Mouse (Mus musculus) G1E (cell line): ENCODE measurements around the gene Lrrn2. TPM values are rescaled to one million over a fixed set of nuclear protein-coding genes. Genes with fewer than 3 reads are reported as not detected.

Experiments used
- ATAC-seq: 2 replicates; pipeline ENCODE4 v1.8.0; 2016; ENCODE audit warnings: mild to moderate bottlenecking; ENCODE audit not compliant: insufficient number of reproducible peaks, poor library complexity, low FRiP score, severe bottlenecking; ENCODE audit errors: extremely low read depth
- DNase-seq: peaks from one replicate; pipeline ENCODE4 v3.0.0; 2012; ENCODE audit warnings: low spot score
- H3K27me3 ChIP-seq: 2 replicates; pipeline ENCODE4 v1.6.1; 2012; ENCODE audit warnings: mild to moderate bottlenecking, low read length, inconsistent platforms; ENCODE audit not compliant: insufficient read depth
- H3K36me3 ChIP-seq: replicated peaks from 2 replicates; pipeline ENCODE3; 2012; ENCODE audit warnings: mild to moderate bottlenecking, inconsistent platforms
- H3K4me1 ChIP-seq: 2 replicates; pipeline ENCODE4 v1.6.1; 2012; ENCODE audit warnings: low read depth, low read length, inconsistent platforms, mixed read lengths; ENCODE audit not compliant: insufficient read depth
- H3K4me3 ChIP-seq: 2 replicates; pipeline ENCODE4 v1.5.1; 2012; ENCODE audit warnings: low read depth, mild to moderate bottlenecking, inconsistent platforms, low read length, moderate library complexity, mixed read lengths
- H3K9me3 ChIP-seq: replicated peaks from 2 replicates; pipeline ENCODE4 v1.6.1; 2012; ENCODE audit warnings: inconsistent platforms
- CTCF ChIP-seq: IDR thresholded peaks from 2 replicates; pipeline ENCODE4 v1.5.1; 2012; ENCODE audit warnings: low read depth, low read length, inconsistent platforms, mixed read lengths
- GATA1 ChIP-seq: IDR thresholded peaks from 2 replicates; pipeline ENCODE4 v1.6.1; 2012; ENCODE audit warnings: borderline replicate concordance, low read length, inconsistent platforms, mixed read lengths
- GATA2 ChIP-seq: IDR thresholded peaks from 2 replicates; pipeline ENCODE4 v1.6.1; 2012; ENCODE audit warnings: low read depth, low read length, inconsistent platforms, borderline replicate concordance
- POLR2AphosphoS5 ChIP-seq: IDR thresholded peaks from 2 replicates; pipeline ENCODE4 v1.6.1; 2012; ENCODE audit warnings: low read depth, low read length, inconsistent platforms; ENCODE audit not compliant: insufficient replicate concordance
- TAL1 ChIP-seq: conservative IDR thresholded peaks from 2 replicates; pipeline ENCODE4 v1.6.1; 2012; ENCODE audit warnings: low read depth, low read length, inconsistent platforms, mixed read lengths
- polyA plus RNA-seq: library from polyadenylated mRNA; stranded (reverse); fragments of >175 nt; gene quantifications from 2 replicates; pipeline ENCODE4 v1.2.3, GENCODE M21; 2012
- total RNA-seq, 2 experiments: library from RNA; stranded (forward) in 1 of 2; stranded (reverse) in 1 of 2; fragments of 200-1000 nt in 1 of 2; fragments of >200 nt in 1 of 2; fragmentation: Nextera tagmentation in 1 of 2; gene quantifications; 2 replicates each; pipeline ENCODE4 v1.2.3; 2014 to 2017

Gene Lrrn2
- total and polyA plus RNA-seq, 3 experiments, result 0.22 TPM; not detected in 2

DNA sequence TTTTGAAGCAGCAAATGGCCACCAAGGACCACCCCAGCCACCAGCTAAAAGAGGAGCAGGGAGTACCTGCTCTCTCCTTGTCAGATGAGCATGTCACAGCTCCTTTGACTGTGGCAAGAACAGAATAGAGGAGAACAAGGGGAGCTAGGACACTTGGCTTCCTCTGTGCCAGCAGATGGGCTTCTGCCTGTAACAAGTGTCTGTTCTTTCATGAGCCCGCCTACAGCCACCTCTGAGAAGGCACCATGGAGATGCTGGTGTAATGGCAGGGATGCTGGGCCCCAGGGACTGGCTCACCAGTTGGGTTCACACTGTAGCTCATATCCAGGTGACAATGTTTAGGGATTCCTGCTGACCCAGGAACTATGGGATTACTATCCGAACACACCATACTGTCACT lies 12.0 kb downstream of the Lrrn2 start:
- Histone ChIP-seq H3K4me3 (no peak overlapping the region), H3K36me3 (no peaks in the 10 kb centered on the region), H3K4me1 (0 out of 2 replicates have a peak, but pooled peaks cover 2% of the 10 kb centered on the region), H3K27me3 (peaks cover 21% of the 10 kb centered on the region), H3K9me3 (no peaks in the 10 kb centered on the region)
- TF ChIP-seq CTCF (no peak), GATA2 (no peak), TAL1 (no peak), GATA1 (no peak), POLR2AphosphoS5 (no peak)
- no peak for ATAC-seq
- DNase-seq, result no peak

DNA sequence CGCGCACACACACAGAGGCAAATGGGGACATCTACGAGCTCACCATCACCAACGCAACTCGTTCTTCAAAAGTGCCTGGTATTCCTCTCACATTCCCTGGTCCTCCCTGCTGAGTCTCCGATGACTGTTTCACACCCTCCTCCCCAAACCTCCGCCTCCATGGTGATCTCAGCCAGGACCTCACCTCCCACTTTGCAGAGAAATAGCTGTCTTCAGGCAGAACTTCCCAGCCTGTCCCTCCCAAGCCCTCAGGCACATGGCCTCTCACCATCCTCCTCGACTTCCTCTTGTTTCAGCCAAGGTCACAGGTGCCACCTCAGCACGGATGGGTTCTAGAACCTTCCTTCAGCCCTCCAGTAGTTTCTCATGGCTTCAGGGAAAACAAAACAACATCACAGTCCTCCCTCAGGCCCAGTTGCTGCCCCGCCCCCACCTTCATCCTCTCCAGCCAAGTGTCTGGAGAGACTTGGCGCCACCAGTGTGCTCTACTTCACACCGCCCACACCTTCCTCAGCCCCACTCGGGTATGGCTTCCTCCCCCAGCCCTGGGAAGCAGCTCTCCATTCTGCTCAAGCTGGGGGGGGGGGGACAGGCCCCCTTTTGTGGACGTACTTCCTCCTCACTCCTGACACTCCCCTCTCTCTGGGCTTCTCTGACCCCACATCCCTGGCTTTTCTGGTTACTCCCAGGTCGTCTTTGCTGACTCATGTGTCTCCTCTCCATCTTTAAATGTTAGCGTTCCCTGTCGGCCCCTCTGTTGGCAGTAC lies 13.4 kb downstream of the Lrrn2 start:
- Histone ChIP-seq H3K27me3 (peaks cover 21% of the 10 kb centered on the region), H3K36me3 (no peaks in the 10 kb centered on the region), H3K9me3 (no peaks in the 10 kb centered on the region), H3K4me1 (0 out of 2 replicates have a peak, but pooled peaks cover 2% of the 10 kb centered on the region), H3K4me3 (no peak overlapping the region)
- no peak for DNase-seq
- TF ChIP-seq CTCF, result no peak
- TF ChIP-seq TAL1, result no peak
- no peak for TF ChIP-seq GATA1
- no peak for TF ChIP-seq POLR2AphosphoS5
- no peak for TF ChIP-seq GATA2
- no peak for ATAC-seq

DNA sequence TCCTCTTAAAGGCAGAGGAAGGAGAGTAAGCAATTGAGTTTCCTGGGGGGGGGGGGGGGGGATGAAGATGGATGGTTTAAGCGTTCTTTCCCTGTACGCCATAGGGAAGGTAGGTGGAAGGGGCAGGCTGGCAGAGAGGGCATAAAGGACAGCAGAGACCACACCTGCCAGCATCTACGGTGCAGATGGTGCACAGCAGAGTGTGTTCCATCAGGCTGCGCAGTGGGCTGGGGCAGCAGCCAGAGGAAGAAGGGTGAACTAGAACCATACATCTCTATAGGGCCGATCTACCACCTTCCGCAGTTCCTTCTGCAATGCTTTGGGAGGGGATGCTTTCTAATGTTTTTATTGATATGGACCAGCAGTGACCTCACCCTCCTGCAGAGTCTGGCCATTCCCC lies 19.0 kb downstream of the Lrrn2 start:
- TF ChIP-seq GATA1 (no peak), POLR2AphosphoS5 (no peak), CTCF (no peak), TAL1 (no peak), GATA2 (no peak)
- DNase-seq (no peak), ATAC-seq (no peak)
- Histone ChIP-seq H3K9me3 (no peaks in the 10 kb centered on the region), H3K4me1 (no peaks in the 10 kb centered on the region), H3K27me3 (peaks cover 22% of the 10 kb centered on the region), H3K4me3 (no peak overlapping the region), H3K36me3 (no peaks in the 10 kb centered on the region)

DNA sequence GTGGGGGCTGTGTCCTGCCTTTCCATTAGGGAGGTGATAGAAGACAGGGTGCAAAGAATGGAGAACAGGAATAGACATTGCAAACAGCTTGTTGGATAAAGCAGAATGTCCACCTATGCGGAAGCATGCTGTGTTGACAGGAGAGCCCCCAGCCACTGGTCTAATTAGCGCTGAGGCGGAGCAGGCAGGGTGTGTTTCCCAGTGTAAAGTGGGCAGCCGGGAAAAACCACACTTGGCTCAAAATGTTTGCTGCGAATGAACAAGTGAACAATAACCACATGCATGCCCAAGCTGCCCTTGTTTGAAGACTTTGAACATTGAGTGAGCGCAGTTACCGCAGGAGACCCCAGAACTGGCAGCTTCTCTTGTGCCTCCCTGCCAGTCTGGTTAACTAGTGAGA lies 19.6 kb downstream of the Lrrn2 start:
- Histone ChIP-seq H3K9me3 (no peaks in the 10 kb centered on the region), H3K4me3 (no peak overlapping the region), H3K4me1 (no peaks in the 10 kb centered on the region), H3K27me3 (peaks cover 18% of the 10 kb centered on the region), H3K36me3 (no peaks in the 10 kb centered on the region)
- ATAC-seq (no peak), DNase-seq (no peak)
- TF ChIP-seq GATA2 (no peak), TAL1 (no peak), GATA1 (no peak)

DNA sequence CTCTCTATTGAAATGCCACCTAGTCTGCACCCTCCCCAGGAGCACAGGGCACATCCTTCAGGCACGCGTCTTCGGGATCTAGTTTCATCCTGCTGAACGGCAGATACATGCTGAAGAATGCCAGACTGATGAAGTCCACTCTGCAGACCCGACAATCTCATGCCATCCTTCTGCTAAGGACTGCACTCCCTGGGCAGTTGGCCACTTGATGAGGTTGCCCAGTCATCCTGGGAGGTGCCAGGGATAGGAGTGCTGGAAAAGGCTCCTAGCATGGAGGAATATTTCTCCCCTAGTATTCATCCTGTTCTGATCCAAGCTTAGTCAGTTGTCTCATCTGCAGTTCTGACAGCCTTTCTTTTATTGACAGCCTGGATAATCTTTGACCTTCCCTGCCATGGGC lies 20.9 kb downstream of the Lrrn2 start:
- ATAC-seq, result no peak
- H3K36me3 ChIP-seq, result no peaks in the 10 kb centered on the region
- no peak for DNase-seq
- no peaks in the 10 kb centered on the region for H3K9me3 ChIP-seq
- TF ChIP-seq POLR2AphosphoS5 (no peak), GATA1 (no peak), TAL1 (no peak), CTCF (no peak), GATA2 (no peak)
- no peak overlapping the region for H3K4me3 ChIP-seq
- no peaks in the 10 kb centered on the region for H3K4me1 ChIP-seq
- peaks cover 19% of the 10 kb centered on the region for H3K27me3 ChIP-seq

DNA sequence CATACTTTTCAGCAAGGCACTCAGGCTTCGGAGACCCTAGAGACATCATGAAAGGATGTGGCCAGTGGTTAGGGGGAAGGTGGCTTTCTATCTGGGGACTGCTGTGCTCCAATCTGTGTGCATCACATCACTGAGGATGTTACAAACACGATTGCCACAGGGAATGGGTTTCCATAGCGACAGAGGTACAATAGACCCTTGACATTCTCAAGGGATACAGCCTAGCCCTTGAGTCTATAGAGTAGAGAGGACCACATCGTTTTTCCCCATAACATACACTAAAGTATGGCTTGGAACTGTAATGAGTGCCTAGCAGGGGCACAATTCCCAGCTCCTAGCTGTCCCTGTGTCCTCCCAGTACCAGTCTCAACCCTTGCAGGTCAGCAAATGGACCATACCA lies 23.4 kb downstream of the Lrrn2 start:
- H3K36me3 ChIP-seq, result no peaks in the 10 kb centered on the region
- no peaks in the 10 kb centered on the region for H3K9me3 ChIP-seq
- no peak overlapping the region for H3K4me3 ChIP-seq
- ATAC-seq, result no peak
- TF ChIP-seq GATA1 (no peak), TAL1 (no peak), CTCF (no peak), POLR2AphosphoS5 (no peak)
- DNase-seq, result no peak
- no peaks in the 10 kb centered on the region for H3K4me1 ChIP-seq
- peaks cover 19% of the 10 kb centered on the region for H3K27me3 ChIP-seq
